Mouse (Mus musculus) C2C12 (cell line): ENCODE data around the gene Mnd1.

Experiments used
- CTCF ChIP-seq: IDR thresholded peaks from one replicate; pipeline ENCODE4 v1.5.1; 2011; ENCODE audit not compliant: control insufficient read depth, insufficient read depth, insufficient read length
- MAX ChIP-seq: IDR thresholded peaks from one replicate; pipeline ENCODE4 v1.6.1; 2011; ENCODE audit warnings: mild to moderate bottlenecking, control low read depth
- MYOD1 ChIP-seq: IDR thresholded peaks from one replicate; pipeline ENCODE4 v1.6.1; 2011; ENCODE audit warnings: low read depth; ENCODE audit not compliant: control insufficient read depth, insufficient read length
- USF1 ChIP-seq: IDR thresholded peaks from one replicate; pipeline ENCODE4 v1.6.1; 2011; ENCODE audit warnings: low read depth, mild to moderate bottlenecking, control low read depth, moderate library complexity

DNA sequence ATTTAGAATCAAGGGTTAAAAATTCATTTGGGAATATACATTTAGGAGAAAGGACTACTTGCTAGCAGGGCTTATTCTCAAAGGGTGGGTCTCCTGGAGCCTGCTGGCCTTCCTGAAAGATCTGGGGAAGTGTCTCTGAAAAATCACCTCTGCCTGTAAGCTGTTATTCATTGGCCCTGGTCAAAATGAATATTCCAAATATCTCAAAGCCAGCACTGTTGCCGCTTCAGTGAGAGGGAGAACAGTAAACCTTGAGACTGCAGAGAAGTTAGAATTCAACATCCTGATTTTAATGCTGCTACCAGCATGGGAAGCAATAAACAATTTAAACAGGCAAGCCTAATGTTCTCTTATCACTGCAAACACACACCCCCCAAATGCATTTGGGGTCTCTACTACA is 117.5 kb downstream of the Mnd1 start:
- TF ChIP-seq CTCF (no peak), MYOD1 (no peak), MAX (no peak), USF1 (no peak)
